In genomic region chr12:94584309-94584708, GRCm38 (mm10) we compare ENCODE assay signal across 24 mouse cellular contexts.
"Had no signal": no experiment of that assay in that cellular context is flagged by ENCODE, and none has a peak within 500 bp of the region (broad histone marks: within the 10 kb centered on the region; RNA-seq: fewer than 3 reads in every experiment).

No protein-coding gene starts in this region.

- ATAC-seq: forebrain, embryonic 15.5 days; forebrain, postnatal 0 days; hindbrain, postnatal 0 days; intestine, embryonic 16.5 days; liver, embryonic 12.5 days had no signal

- H3K4me2 ChIP-seq: forebrain, embryonic 15.5 days; hindbrain, embryonic 13.5 days; hindbrain, embryonic 15.5 days; kidney, embryonic 15.5 days; limb, embryonic 13.5 days; limb, embryonic 15.5 days; liver, embryonic 12.5 days had no signal

- H3K27me3 ChIP-seq: forebrain, embryonic 15.5 days; hindbrain, embryonic 13.5 days; hindbrain, embryonic 15.5 days; kidney, embryonic 15.5 days; limb, embryonic 13.5 days; limb, embryonic 15.5 days; liver, embryonic 12.5 days had no signal

- H3K27ac ChIP-seq: forebrain, embryonic 15.5 days; hindbrain, embryonic 13.5 days; hindbrain, embryonic 15.5 days; hindbrain, postnatal 0 days; kidney, embryonic 15.5 days; kidney, postnatal 0 days; limb, embryonic 13.5 days; limb, embryonic 15.5 days; liver, embryonic 12.5 days; liver, embryonic 14.5 days had no signal

- H3K9ac ChIP-seq: forebrain, embryonic 15.5 days; forebrain, postnatal 0 days; hindbrain, embryonic 13.5 days; hindbrain, embryonic 15.5 days; kidney, embryonic 15.5 days; limb, embryonic 13.5 days; limb, embryonic 15.5 days; liver, embryonic 12.5 days; liver, embryonic 14.5 days had no signal

- H3K36me3 ChIP-seq: forebrain, embryonic 15.5 days; hindbrain, embryonic 13.5 days; hindbrain, embryonic 15.5 days; kidney, embryonic 15.5 days; limb, embryonic 13.5 days; limb, embryonic 15.5 days; liver, embryonic 12.5 days had no signal

- H3K9me3 ChIP-seq: forebrain, embryonic 15.5 days; hindbrain, embryonic 13.5 days; hindbrain, embryonic 15.5 days; kidney, embryonic 15.5 days; limb, embryonic 13.5 days; limb, embryonic 15.5 days; liver, embryonic 12.5 days had no signal

- DNase-seq: forebrain, postnatal 0 days; gastrocnemius, postnatal 14 days; gastrocnemius, postnatal 36 days; heart, postnatal 14 days; kidney, adult 11 months; kidney, adult 2 months; kidney, adult 9 months; kidney, postnatal 14 days; kidney, postnatal 36 days; layer of hippocampus, adult 9-11 months; layer of hippocampus, postnatal 36 days; left cerebral cortex, postnatal 4 days; lung, adult 18-20 months had no signal

- H3K4me3 ChIP-seq: forebrain, embryonic 15.5 days; hindbrain, embryonic 13.5 days; hindbrain, embryonic 15.5 days; kidney, embryonic 15.5 days; limb, embryonic 13.5 days; limb, embryonic 15.5 days; liver, embryonic 12.5 days had no signal

- H3K4me1 ChIP-seq: hindbrain, embryonic 13.5 days; hindbrain, embryonic 15.5 days; limb, embryonic 13.5 days; limb, embryonic 15.5 days; liver, embryonic 12.5 days had no signal
